Mouse (Mus musculus): ENCODE measurements at regions not wholly inside any gene's neighbourhood (a gene's known extent, or its start where the extent isn't known, plus 50 kb on each side); places are given as distances from the start of the nearest gene placed in this dataset.

DNA sequence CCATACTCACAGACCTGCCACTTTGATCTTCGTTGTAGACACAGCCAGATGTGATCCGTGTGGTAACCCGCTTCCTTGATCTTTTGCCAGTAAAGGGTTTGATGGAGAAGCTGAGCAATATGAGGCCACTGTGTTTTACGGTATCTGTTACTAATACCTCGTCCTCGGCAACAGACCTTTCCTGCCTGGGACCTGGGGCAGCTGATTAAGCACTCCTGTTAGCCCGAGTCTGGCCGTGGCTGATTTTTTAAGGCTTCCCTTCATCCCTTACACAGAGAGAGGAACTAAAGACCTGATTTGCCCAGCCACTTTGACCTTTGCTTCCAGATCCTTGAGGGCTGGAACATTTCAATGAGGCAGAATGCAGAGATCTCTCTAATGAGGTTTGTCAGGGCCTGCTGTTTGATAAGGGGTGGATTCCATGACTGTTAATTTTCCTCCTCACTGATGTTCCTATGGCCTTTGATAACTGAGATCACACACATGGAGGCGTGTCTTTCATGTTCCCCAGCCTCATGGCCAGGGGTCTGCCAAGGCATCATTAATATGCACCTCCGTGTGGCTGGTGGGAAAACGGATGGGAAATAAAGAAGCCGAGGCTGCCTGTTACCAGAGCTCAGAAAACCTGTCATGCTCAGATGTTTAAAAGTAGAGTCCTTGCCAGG lies 231.0 kb upstream of the Mpped2 start:
- H3K4me1 ChIP-seq (ENCODE audit: control insufficient read depth, insufficient read depth, low read length), result no peaks in the 10 kb centered on the region; the same call in 1 of the 2 replicates
- no peak overlapping the region for H3K4me2 ChIP-seq (ENCODE audit: low read length)
- no peak overlapping the region for H3K27ac ChIP-seq (ENCODE audit: low read depth, low read length)
- H3K4me3 ChIP-seq (ENCODE audit: low read depth, low read length), result no peak overlapping the region
- no peaks in the 10 kb centered on the region for H3K9me3 ChIP-seq (replicated peaks; ENCODE audit: control insufficient read depth, low read length)
- DNase-seq (ENCODE audit: low spot score) (peak; percentile 33), ATAC-seq (peak; percentile 55; the same call in 1 of the 2 replicates)
- no peak overlapping the region for H3K9ac ChIP-seq (ENCODE audit: low read length)
- H3K36me3 ChIP-seq (ENCODE audit: control insufficient read depth, insufficient read depth, low read length), result no peaks in the 10 kb centered on the region
- H3K27me3 ChIP-seq (replicated peaks; ENCODE audit: control insufficient read depth, insufficient read depth, low read length), result no peaks in the 10 kb centered on the region
- WGBS, result 53% methylated on average over 12 of the region's 12 CpGs

DNA sequence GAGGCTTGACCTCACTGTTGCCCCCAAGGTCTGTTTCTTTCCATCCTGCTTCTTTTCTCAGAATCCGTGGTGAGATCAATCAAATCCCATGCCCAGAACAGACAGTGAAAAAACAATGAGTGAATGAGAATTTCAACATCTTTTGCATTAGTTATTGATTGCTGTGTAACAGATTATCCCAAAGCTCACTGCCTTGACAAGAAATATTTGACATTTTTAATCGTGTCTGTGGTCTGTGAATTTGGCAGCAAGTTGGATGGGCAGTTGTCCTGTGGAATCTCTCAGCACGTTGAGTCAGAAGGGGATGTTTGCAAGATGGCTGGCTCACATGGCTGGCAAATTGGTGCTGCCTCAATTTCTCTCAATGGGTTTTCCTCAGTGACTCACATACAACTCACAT lies 228.0 kb upstream of the Mpped2 start:
- Histone ChIP-seq H3K36me3 (ENCODE audit: control insufficient read depth, insufficient read depth, low read length) (no peaks in the 10 kb centered on the region), H3K4me1 (ENCODE audit: control insufficient read depth, insufficient read depth, low read length) (no peaks in the 10 kb centered on the region; the same call in 1 of the 2 replicates), H3K27ac (ENCODE audit: low read depth, low read length) (no peak overlapping the region), H3K27me3 (replicated peaks; ENCODE audit: control insufficient read depth, insufficient read depth, low read length) (no peaks in the 10 kb centered on the region), H3K4me2 (ENCODE audit: low read length) (no peak overlapping the region), H3K4me3 (ENCODE audit: low read depth, low read length) (no peak overlapping the region), H3K9me3 (replicated peaks; ENCODE audit: control insufficient read depth, low read length) (no peaks in the 10 kb centered on the region), H3K9ac (ENCODE audit: low read length) (no peak overlapping the region)
- WGBS, result 80% methylated on average over 3 of the region's 3 CpGs
- ATAC-seq (no peak), DNase-seq (ENCODE audit: low spot score) (no peak)

DNA sequence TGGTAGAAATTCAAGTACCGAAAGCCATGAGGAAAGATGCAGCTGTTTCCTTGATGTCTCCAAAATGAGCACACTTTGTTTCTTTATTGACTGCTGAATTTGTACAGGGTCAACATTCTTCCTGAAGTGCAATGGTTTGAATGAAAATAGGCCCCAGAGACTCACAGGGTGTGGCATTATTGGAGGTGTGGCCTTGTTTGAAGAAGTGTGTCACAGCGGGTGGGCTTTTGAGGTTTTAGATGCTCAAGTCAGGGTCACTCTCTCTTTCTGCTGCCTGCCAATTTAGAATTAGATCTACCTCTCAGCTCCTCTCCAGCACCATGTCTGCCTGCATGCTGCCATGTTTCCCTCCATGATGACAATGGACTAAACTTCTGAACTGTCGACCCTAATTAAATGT lies 227.2 kb upstream of the Mpped2 start:
- no peak overlapping the region for H3K9ac ChIP-seq (ENCODE audit: low read length)
- no peaks in the 10 kb centered on the region for H3K27me3 ChIP-seq (replicated peaks; ENCODE audit: control insufficient read depth, insufficient read depth, low read length)
- H3K36me3 ChIP-seq (ENCODE audit: control insufficient read depth, insufficient read depth, low read length), result no peaks in the 10 kb centered on the region
- no peaks in the 10 kb centered on the region for H3K9me3 ChIP-seq (replicated peaks; ENCODE audit: control insufficient read depth, low read length)
- no peak overlapping the region for H3K27ac ChIP-seq (ENCODE audit: low read depth, low read length)
- no peak overlapping the region for H3K4me3 ChIP-seq (ENCODE audit: low read depth, low read length)
- ATAC-seq (no peak), DNase-seq (ENCODE audit: low spot score) (no peak)
- no peak overlapping the region for H3K4me2 ChIP-seq (ENCODE audit: low read length)
- no peaks in the 10 kb centered on the region; the same call in 1 of the 2 replicates for H3K4me1 ChIP-seq (ENCODE audit: control insufficient read depth, insufficient read depth, low read length)
- 84% methylated on average over 3 of the region's 3 CpGs for WGBS

GRCm38 (mm10) chr2:106469196-106469595 lies 223.9 kb upstream of the Mpped2 start:
- H3K36me3 ChIP-seq (ENCODE audit: control insufficient read depth, insufficient read depth, low read length), result no peaks in the 10 kb centered on the region
- H3K9ac ChIP-seq (ENCODE audit: low read length), result no peak overlapping the region
- 100% methylated on average over 2 of the region's 2 CpGs for whole genome bisulfite sequencing
- no peaks in the 10 kb centered on the region for H3K27me3 ChIP-seq (replicated peaks; ENCODE audit: control insufficient read depth, insufficient read depth, low read length)
- H3K27ac ChIP-seq (ENCODE audit: low read depth, low read length), result no peak overlapping the region
- H3K4me1 ChIP-seq (ENCODE audit: control insufficient read depth, insufficient read depth, low read length), result no peaks in the 10 kb centered on the region
- no peaks in the 10 kb centered on the region for H3K9me3 ChIP-seq (replicated peaks; ENCODE audit: control insufficient read depth, low read length)
- H3K4me3 ChIP-seq (ENCODE audit: low read depth, low read length), result no peak overlapping the region
- H3K4me2 ChIP-seq (ENCODE audit: low read length), result no peak overlapping the region
- ATAC-seq (no peak), DNase-seq (ENCODE audit: low spot score) (no peak)

- no peak for ATAC-seq
These were observed 219.6 kb upstream of the Mpped2 start for GRCm38 (mm10) chr2:106473458-106473857.

GRCm38 (mm10) chr2:106477991-106478390 lies 215.1 kb upstream of the Mpped2 start:
- WGBS, result 93% methylated on average over 2 of the region's 2 CpGs
- no peak overlapping the region for H3K9ac ChIP-seq (ENCODE audit: low read length)
- H3K4me2 ChIP-seq (ENCODE audit: low read length), result no peak overlapping the region
- no peaks in the 10 kb centered on the region for H3K9me3 ChIP-seq (replicated peaks; ENCODE audit: control insufficient read depth, low read length)
- H3K4me3 ChIP-seq (ENCODE audit: low read depth, low read length), result no peak overlapping the region
- H3K36me3 ChIP-seq (ENCODE audit: control insufficient read depth, insufficient read depth, low read length), result no peaks in the 10 kb centered on the region
- H3K27ac ChIP-seq (ENCODE audit: low read depth, low read length), result no peak overlapping the region
- ATAC-seq, result no peak
- no peak for DNase-seq (ENCODE audit: low spot score)
- H3K27me3 ChIP-seq (replicated peaks; ENCODE audit: control insufficient read depth, insufficient read depth, low read length), result no peaks in the 10 kb centered on the region
- H3K4me1 ChIP-seq (ENCODE audit: control insufficient read depth, insufficient read depth, low read length), result no peaks in the 10 kb centered on the region

More at GRCm38 (mm10) chr2:106473458-106473857, 219.6 kb upstream of the Mpped2 start:
- no peaks in the 10 kb centered on the region for H3K4me1 ChIP-seq (ENCODE audit: control insufficient read depth, insufficient read depth, low read length)
- H3K27ac ChIP-seq (ENCODE audit: low read depth, low read length), result no peak overlapping the region
- 91% methylated on average over 3 of the region's 3 CpGs for WGBS
- no peak overlapping the region for H3K4me3 ChIP-seq (ENCODE audit: low read depth, low read length)
- no peak for DNase-seq (ENCODE audit: low spot score)
- no peaks in the 10 kb centered on the region for H3K27me3 ChIP-seq (replicated peaks; ENCODE audit: control insufficient read depth, insufficient read depth, low read length)
- no peak overlapping the region for H3K4me2 ChIP-seq (ENCODE audit: low read length)
- no peak overlapping the region for H3K9ac ChIP-seq (ENCODE audit: low read length)
- H3K9me3 ChIP-seq (replicated peaks; ENCODE audit: control insufficient read depth, low read length), result no peaks in the 10 kb centered on the region
- no peaks in the 10 kb centered on the region for H3K36me3 ChIP-seq (ENCODE audit: control insufficient read depth, insufficient read depth, low read length)

DNA sequence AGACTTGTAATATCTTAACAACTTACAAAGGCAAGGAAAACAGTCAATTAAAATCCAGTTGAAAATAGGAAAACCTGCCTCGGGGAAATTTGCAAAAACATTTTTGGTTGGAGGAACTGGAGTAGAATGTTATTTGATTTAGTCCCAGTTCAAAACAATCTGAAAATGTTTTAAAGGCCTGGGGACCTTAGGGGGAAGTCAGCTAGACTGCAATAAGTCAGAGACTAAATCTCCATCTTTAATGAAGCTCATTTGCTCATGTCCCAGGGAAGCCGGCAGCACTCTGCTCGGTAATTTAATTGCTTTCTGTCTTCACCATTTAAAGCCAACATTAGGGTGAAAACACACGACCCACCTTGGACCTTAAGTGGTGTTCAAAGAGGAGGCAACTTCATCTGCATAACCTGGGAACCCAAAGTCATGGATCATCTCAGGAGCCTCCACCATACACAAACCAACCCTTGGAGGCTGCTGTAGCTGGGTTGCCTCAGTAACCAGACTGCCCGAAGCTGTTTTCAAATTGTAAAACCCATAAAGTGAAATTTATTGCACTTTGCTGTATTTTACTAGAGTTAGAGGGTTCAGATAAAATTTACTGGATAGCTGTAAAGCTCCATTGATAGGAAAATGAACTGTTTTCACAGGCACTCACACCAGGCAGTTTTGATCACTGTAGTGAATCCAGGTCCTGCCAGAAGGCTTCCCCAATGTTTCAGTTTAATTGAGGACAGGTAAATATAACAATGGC lies 205.6 kb upstream of the Mpped2 start:
- WGBS, result 61% methylated on average over 5 of the region's 5 CpGs
- no peaks in the 10 kb centered on the region for H3K4me1 ChIP-seq (ENCODE audit: control insufficient read depth, insufficient read depth, low read length)
- ATAC-seq, result no peak

DNA sequence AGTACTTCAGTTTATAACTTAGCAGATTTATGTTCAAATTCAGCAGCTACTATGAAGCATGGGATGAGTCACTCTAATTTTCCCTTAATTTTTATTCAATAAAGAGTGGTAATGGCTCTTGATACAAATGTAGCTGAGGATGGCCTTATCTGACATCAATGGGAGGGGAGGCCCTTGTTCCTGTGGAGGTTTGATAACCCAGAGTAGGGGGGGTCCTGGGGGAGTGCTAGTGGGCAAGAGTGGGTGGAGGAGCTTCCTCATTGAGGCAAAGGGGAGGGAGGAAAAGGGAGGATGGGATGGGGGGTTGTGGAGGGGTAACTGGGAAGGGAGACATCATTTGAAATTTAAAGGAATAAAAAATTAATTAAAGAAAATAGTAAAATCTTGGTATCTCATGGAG lies 194.3 kb upstream of the Mpped2 start:
- Histone ChIP-seq H3K27ac (ENCODE audit: low read depth, low read length) (no peak overlapping the region), H3K36me3 (ENCODE audit: control insufficient read depth, insufficient read depth, low read length) (no peaks in the 10 kb centered on the region), H3K4me3 (ENCODE audit: low read depth, low read length) (no peak overlapping the region), H3K27me3 (replicated peaks; ENCODE audit: control insufficient read depth, insufficient read depth, low read length) (no peaks in the 10 kb centered on the region), H3K9ac (ENCODE audit: low read length) (no peak overlapping the region), H3K4me1 (ENCODE audit: control insufficient read depth, insufficient read depth, low read length) (peaks cover 16% of the 10 kb centered on the region), H3K4me2 (ENCODE audit: low read length) (no peak overlapping the region), H3K9me3 (replicated peaks; ENCODE audit: control insufficient read depth, low read length) (no peaks in the 10 kb centered on the region)
- DNase-seq (ENCODE audit: low spot score) (no peak), ATAC-seq (peak; percentile 22; the same call in 1 of the 2 replicates)

More for the DNA sequence above, 205.6 kb upstream of the Mpped2 start:
- no peak for DNase-seq (ENCODE audit: low spot score)
- H3K4me2 ChIP-seq (ENCODE audit: low read length), result no peak overlapping the region
- H3K4me3 ChIP-seq (ENCODE audit: low read depth, low read length), result no peak overlapping the region
- no peak overlapping the region for H3K27ac ChIP-seq (ENCODE audit: low read depth, low read length)
- H3K27me3 ChIP-seq (replicated peaks; ENCODE audit: control insufficient read depth, insufficient read depth, low read length), result no peaks in the 10 kb centered on the region
- no peaks in the 10 kb centered on the region for H3K9me3 ChIP-seq (replicated peaks; ENCODE audit: control insufficient read depth, low read length)
- no peaks in the 10 kb centered on the region for H3K36me3 ChIP-seq (ENCODE audit: control insufficient read depth, insufficient read depth, low read length)
- no peak overlapping the region for H3K9ac ChIP-seq (ENCODE audit: low read length)

Measured in forebrain, embryonic 14.5 days (tissue).